Mouse (Mus musculus) megakaryocyte, embryonic 14.5 days (primary cell): ENCODE data around the gene Islr2.

ENCODE experiments used
- FLI1 ChIP-seq: IDR thresholded peaks from 2 replicates; pipeline ENCODE4 v1.6.1; 2012; ENCODE audit warnings: low read length, inconsistent platforms, mixed read lengths
- GATA1 ChIP-seq: IDR thresholded peaks from 3 replicates; pipeline ENCODE4 v1.6.1; 2012; ENCODE audit warnings: mixed read lengths, low read length, inconsistent platforms, borderline replicate concordance

DNA sequence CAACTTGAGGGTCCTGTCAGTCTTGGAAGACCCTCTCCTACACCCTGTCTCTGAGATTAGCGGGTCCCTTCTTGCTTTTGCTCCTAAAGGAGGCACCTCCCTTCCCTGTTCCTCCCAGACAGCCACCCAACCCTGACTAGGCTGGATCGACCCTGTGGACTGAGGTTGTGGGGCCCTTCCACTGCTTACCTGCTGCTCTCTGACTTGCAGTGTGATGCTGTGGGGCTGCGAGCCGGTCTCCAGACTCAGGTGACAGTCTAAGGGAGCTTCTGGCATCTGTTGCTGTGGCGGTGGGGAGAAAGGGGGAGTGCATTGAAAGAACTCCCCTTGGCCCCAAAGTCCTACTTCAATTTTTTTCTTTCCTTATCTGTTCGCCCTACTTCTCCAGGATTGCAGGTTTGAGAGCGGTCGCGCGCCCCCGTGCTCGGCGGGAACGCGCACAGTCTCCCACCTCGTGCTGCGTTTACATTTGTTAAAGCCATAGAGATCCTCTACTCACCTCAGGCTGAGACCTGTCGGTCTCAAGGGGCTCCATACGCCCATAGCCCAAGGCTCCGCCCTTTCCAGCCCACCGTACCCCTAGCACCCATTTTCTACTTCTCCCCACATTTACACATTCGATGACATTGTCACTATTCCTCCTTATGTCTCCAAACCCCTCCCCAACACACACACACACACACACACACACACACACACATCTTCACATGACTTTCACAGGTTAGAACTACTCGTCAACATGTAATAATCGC is 2.9 kb downstream of the Islr2 start:
- TF ChIP-seq FLI1 (no peak), GATA1 (no peak)
